Mouse (Mus musculus) spleen, adult 12 weeks (tissue): ENCODE data around the gene Ift172.
"Not testable (repeated sequence)": the region's sequence is repeated elsewhere in the genome, so short reads cannot be mapped to it uniquely, and the experiment has no call there.

Experiments used
- DNase-seq: peaks from one replicate; pipeline ENCODE4 v3.0.0; 2022; ENCODE audit warnings: low spot score

The Ift172 gene

DNA sequence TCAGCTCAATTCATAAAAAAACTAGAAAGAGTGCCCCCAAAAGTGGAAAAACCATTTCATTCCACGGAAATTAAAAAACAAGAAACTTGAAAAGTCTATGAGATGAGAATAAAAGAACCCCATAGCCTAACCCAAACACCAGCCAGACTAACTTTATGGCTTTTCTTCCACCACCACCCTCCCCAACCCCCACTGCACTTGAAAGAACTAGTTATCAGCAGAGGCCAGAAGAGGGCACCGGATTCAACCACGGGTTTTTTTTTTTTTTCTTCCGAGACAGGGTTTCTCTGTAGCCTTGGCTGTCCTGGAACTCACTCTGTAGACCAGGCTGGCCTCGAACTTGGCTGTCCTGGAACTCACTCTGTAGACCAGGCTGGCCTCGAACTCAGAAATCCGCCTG lies 72.6 kb downstream of the Ift172 start:
- peak; percentile 36 for DNase-seq

DNA sequence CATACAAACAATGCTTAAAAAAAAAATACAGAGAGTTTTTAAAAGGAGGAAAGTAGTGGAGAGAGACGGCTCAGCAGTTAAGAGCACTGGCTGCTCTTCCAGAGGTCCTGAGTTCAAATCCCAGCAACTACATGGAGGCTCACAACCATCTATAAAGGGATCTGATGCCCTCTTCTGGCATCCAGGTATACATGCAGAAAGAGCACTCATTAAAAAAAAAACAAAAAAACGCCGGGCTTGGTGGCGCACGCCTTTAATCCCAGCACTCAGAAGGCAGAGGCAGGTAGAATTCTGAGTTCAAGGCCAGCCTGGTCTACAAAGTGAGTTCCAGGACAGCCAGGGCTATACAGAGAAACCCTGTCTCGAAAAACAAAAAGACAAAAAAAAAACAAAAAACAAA lies 74.4 kb downstream of the Ift172 start:
- not testable (repeated sequence) for DNase-seq

DNA sequence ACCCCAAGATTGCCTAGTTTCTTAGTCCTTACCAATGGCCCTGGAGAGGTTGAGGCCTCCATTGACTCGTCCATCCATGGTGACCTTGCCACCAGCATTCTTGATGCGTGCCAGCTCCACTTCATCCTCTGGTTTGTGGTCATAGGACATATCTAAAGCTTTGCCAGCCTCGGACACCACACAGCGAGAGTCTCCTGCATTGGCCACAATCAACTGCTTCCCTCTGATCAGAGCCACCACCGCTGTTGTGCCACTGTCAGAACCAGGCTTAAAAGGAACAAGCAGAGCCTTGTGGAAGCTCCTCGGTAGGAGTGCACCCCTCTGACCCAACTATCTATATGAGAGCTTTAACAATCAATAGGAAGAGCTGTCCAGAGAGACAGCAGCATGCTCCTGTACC lies 86.5 kb downstream of the Ift172 start:
- DNase-seq, result no peak

DNA sequence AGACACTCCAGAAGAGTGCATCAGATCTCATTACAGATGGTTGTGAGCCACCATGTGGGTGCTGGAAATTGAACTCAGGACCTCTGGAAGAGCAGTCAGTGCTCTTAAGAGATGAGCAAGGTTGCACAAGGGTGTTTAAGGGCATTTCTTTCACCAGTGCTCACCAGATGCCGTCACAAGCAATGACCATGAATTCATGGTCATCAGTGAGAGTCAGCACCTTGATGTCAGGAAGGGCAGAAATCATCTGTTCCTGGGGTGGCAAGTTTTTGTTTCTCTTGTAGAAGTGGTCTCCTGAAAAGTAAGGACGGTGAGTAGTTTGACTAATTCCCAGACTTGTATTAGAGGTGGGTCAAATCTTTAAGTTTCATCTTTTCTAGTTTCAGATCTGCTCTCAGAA lies 87.0 kb downstream of the Ift172 start:
- DNase-seq, result no peak
